Mouse (Mus musculus): ENCODE results near the gene Rps6ka3. TPM values are rescaled to one million over a fixed set of nuclear protein-coding genes. Genes with fewer than 3 reads are reported as not detected.

Rps6ka3 gene
- 6.2 and 7.1 TPM in 2 replicates for polyA plus RNA-seq (2014; fragmentation: Nextera tagmentation; extraction: Ambion mirVana)

GRCm38 (mm10) chrX:159210007-159210406 is at the start of gene Rps6ka3:
TSS of gene Rps6ka3 (plus strand) at chrX:159210307.
- no peak within 1 kb of the TSS for H3K27ac ChIP-seq (replicated peaks; ENCODE audit: low read depth, low read length)
- DNase-seq (ENCODE audit: low spot score) = no peak
- no peak within 1 kb of the TSS for H3K4me3 ChIP-seq (ENCODE audit: low read depth, low read length)
- 95% methylated on average over 4 of the region's 4 CpGs for WGBS
- no peaks in the 10 kb centered on the region for H3K36me3 ChIP-seq (ENCODE audit: control insufficient read depth, insufficient read depth, low read length)
- ATAC-seq (ENCODE audit: insufficient number of reproducible peaks, low FRiP score, low TSS enrichment, low read depth) = no peak
- no peaks in the 10 kb centered on the region for H3K4me1 ChIP-seq (ENCODE audit: control insufficient read depth, insufficient read depth, low read length)
- no peak within 1 kb of the TSS for H3K9ac ChIP-seq (ENCODE audit: low read length)
- H3K27me3 ChIP-seq (ENCODE audit: control insufficient read depth, insufficient read depth, low read length) = no peaks in the 10 kb centered on the region
- no peaks in the 10 kb centered on the region for H3K9me3 ChIP-seq (ENCODE audit: control insufficient read depth, low read length)
- H3K4me2 ChIP-seq (ENCODE audit: low read depth, severe bottlenecking) = no peak within 1 kb of the TSS

- H3K27me3 ChIP-seq (ENCODE audit: control insufficient read depth, insufficient read depth, low read length) = no peaks in the 10 kb centered on the region
- no peaks in the 10 kb centered on the region for H3K9me3 ChIP-seq (ENCODE audit: control insufficient read depth, low read length)
- H3K4me3 ChIP-seq (ENCODE audit: low read depth, low read length) = no peak overlapping the region
- no peak overlapping the region for H3K4me2 ChIP-seq (ENCODE audit: low read depth, severe bottlenecking)
- H3K36me3 ChIP-seq (ENCODE audit: control insufficient read depth, insufficient read depth, low read length) = no peaks in the 10 kb centered on the region
- no peak overlapping the region for H3K27ac ChIP-seq (replicated peaks; ENCODE audit: low read depth, low read length)
- 84% methylated on average over 2 of the region's 2 CpGs for WGBS
- no peak overlapping the region for H3K9ac ChIP-seq (ENCODE audit: low read length)
- DNase-seq (ENCODE audit: low spot score) = no peak
- no peak for ATAC-seq (ENCODE audit: insufficient number of reproducible peaks, low FRiP score, low TSS enrichment, low read depth)
- H3K4me1 ChIP-seq (ENCODE audit: control insufficient read depth, insufficient read depth, low read length) = no peaks in the 10 kb centered on the region
Measured at GRCm38 (mm10) chrX:159169200-159169599, 40.9 kb upstream of the Rps6ka3 start.

- no peaks in the 10 kb centered on the region for H3K36me3 ChIP-seq (ENCODE audit: control insufficient read depth, insufficient read depth, low read length)
- H3K27me3 ChIP-seq (ENCODE audit: control insufficient read depth, insufficient read depth, low read length) = no peaks in the 10 kb centered on the region
- no peaks in the 10 kb centered on the region for H3K4me1 ChIP-seq (ENCODE audit: control insufficient read depth, insufficient read depth, low read length)
- no peak for DNase-seq (ENCODE audit: low spot score)
- no peaks in the 10 kb centered on the region for H3K9me3 ChIP-seq (ENCODE audit: control insufficient read depth, low read length)
- ATAC-seq (ENCODE audit: insufficient number of reproducible peaks, low FRiP score, low TSS enrichment, low read depth) = no peak
- no peak overlapping the region for H3K27ac ChIP-seq (replicated peaks; ENCODE audit: low read depth, low read length)
- H3K9ac ChIP-seq (ENCODE audit: low read length) = no peak overlapping the region
- no peak overlapping the region for H3K4me3 ChIP-seq (ENCODE audit: low read depth, low read length)
- no peak overlapping the region for H3K4me2 ChIP-seq (ENCODE audit: low read depth, severe bottlenecking)
- 64% methylated on average over 2 of the region's 2 CpGs for WGBS
Measured at GRCm38 (mm10) chrX:159171579-159171978, 38.5 kb upstream of the Rps6ka3 start.

- no peaks in the 10 kb centered on the region for H3K4me1 ChIP-seq (ENCODE audit: control insufficient read depth, insufficient read depth, low read length)
- WGBS = 90% methylated on average over 4 of the region's 4 CpGs
- H3K9ac ChIP-seq (ENCODE audit: low read length) = no peak overlapping the region
- H3K27me3 ChIP-seq (ENCODE audit: control insufficient read depth, insufficient read depth, low read length) = no peaks in the 10 kb centered on the region
- no peak overlapping the region for H3K4me2 ChIP-seq (ENCODE audit: low read depth, severe bottlenecking)
- no peak overlapping the region for H3K27ac ChIP-seq (replicated peaks; ENCODE audit: low read depth, low read length)
- DNase-seq (ENCODE audit: low spot score) (no peak), ATAC-seq (ENCODE audit: insufficient number of reproducible peaks, low FRiP score, low TSS enrichment, low read depth) (no peak)
- no peaks in the 10 kb centered on the region for H3K9me3 ChIP-seq (ENCODE audit: control insufficient read depth, low read length)
- H3K36me3 ChIP-seq (ENCODE audit: control insufficient read depth, insufficient read depth, low read length) = no peaks in the 10 kb centered on the region
- no peak overlapping the region for H3K4me3 ChIP-seq (ENCODE audit: low read depth, low read length)
Measured at GRCm38 (mm10) chrX:159191581-159191980, 18.5 kb upstream of the Rps6ka3 start.

- Histone ChIP-seq H3K4me2 (ENCODE audit: low read depth, severe bottlenecking) (no peak overlapping the region), H3K9me3 (ENCODE audit: control insufficient read depth, low read length) (no peaks in the 10 kb centered on the region), H3K4me1 (ENCODE audit: control insufficient read depth, insufficient read depth, low read length) (no peaks in the 10 kb centered on the region), H3K9ac (ENCODE audit: low read length) (no peak overlapping the region), H3K27ac (replicated peaks; ENCODE audit: low read depth, low read length) (no peak overlapping the region), H3K36me3 (ENCODE audit: control insufficient read depth, insufficient read depth, low read length) (no peaks in the 10 kb centered on the region), H3K27me3 (ENCODE audit: control insufficient read depth, insufficient read depth, low read length) (no peaks in the 10 kb centered on the region), H3K4me3 (ENCODE audit: low read depth, low read length) (no peak overlapping the region)
- DNase-seq (ENCODE audit: low spot score) = no peak
- ATAC-seq (ENCODE audit: insufficient number of reproducible peaks, low FRiP score, low TSS enrichment, low read depth) = no peak
Measured at GRCm38 (mm10) chrX:159199495-159199894, 10.6 kb upstream of the Rps6ka3 start.

GRCm38 (mm10) chrX:159200101-159200500 is 10.0 kb upstream of the Rps6ka3 start:
- DNase-seq (ENCODE audit: low spot score) = no peak
- Histone ChIP-seq H3K4me1 (ENCODE audit: control insufficient read depth, insufficient read depth, low read length) (no peaks in the 10 kb centered on the region), H3K9ac (ENCODE audit: low read length) (no peak overlapping the region), H3K27ac (replicated peaks; ENCODE audit: low read depth, low read length) (no peak overlapping the region), H3K4me2 (ENCODE audit: low read depth, severe bottlenecking) (no peak overlapping the region), H3K36me3 (ENCODE audit: control insufficient read depth, insufficient read depth, low read length) (no peaks in the 10 kb centered on the region), H3K4me3 (ENCODE audit: low read depth, low read length) (no peak overlapping the region), H3K27me3 (ENCODE audit: control insufficient read depth, insufficient read depth, low read length) (no peaks in the 10 kb centered on the region), H3K9me3 (ENCODE audit: control insufficient read depth, low read length) (no peaks in the 10 kb centered on the region)
- 75% methylated on average over 5 of the region's 5 CpGs for WGBS
- no peak for ATAC-seq (ENCODE audit: insufficient number of reproducible peaks, low FRiP score, low TSS enrichment, low read depth)

- ATAC-seq (ENCODE audit: insufficient number of reproducible peaks, low FRiP score, low TSS enrichment, low read depth) (no peak), DNase-seq (ENCODE audit: low spot score) (no peak)
- H3K4me1 ChIP-seq (ENCODE audit: control insufficient read depth, insufficient read depth, low read length) = no peaks in the 10 kb centered on the region
- H3K36me3 ChIP-seq (ENCODE audit: control insufficient read depth, insufficient read depth, low read length) = no peaks in the 10 kb centered on the region
- WGBS = 72% methylated on average over 5 of the region's 5 CpGs
- no peak overlapping the region for H3K27ac ChIP-seq (replicated peaks; ENCODE audit: low read depth, low read length)
- no peaks in the 10 kb centered on the region for H3K27me3 ChIP-seq (ENCODE audit: control insufficient read depth, insufficient read depth, low read length)
- H3K9me3 ChIP-seq (ENCODE audit: control insufficient read depth, low read length) = no peaks in the 10 kb centered on the region
- no peak overlapping the region for H3K4me3 ChIP-seq (ENCODE audit: low read depth, low read length)
- H3K9ac ChIP-seq (ENCODE audit: low read length) = no peak overlapping the region
- no peak overlapping the region for H3K4me2 ChIP-seq (ENCODE audit: low read depth, severe bottlenecking)
Measured at GRCm38 (mm10) chrX:159210892-159211583, 931 bp downstream of the Rps6ka3 start.

GRCm38 (mm10) chrX:159215253-159215652 is 5.1 kb downstream of the Rps6ka3 start:
- ATAC-seq (ENCODE audit: insufficient number of reproducible peaks, low FRiP score, low TSS enrichment, low read depth) = no peak
- Histone ChIP-seq H3K4me2 (ENCODE audit: low read depth, severe bottlenecking) (no peak overlapping the region), H3K4me1 (ENCODE audit: control insufficient read depth, insufficient read depth, low read length) (no peaks in the 10 kb centered on the region), H3K36me3 (ENCODE audit: control insufficient read depth, insufficient read depth, low read length) (no peaks in the 10 kb centered on the region), H3K4me3 (ENCODE audit: low read depth, low read length) (no peak overlapping the region), H3K9me3 (ENCODE audit: control insufficient read depth, low read length) (no peaks in the 10 kb centered on the region), H3K27ac (replicated peaks; ENCODE audit: low read depth, low read length) (no peak overlapping the region), H3K27me3 (ENCODE audit: control insufficient read depth, insufficient read depth, low read length) (no peaks in the 10 kb centered on the region), H3K9ac (ENCODE audit: low read length) (no peak overlapping the region)
- no peak for DNase-seq (ENCODE audit: low spot score)
- 33% methylated on average over 3 of the region's 3 CpGs for WGBS

- Histone ChIP-seq H3K36me3 (ENCODE audit: control insufficient read depth, insufficient read depth, low read length) (no peaks in the 10 kb centered on the region), H3K4me1 (ENCODE audit: control insufficient read depth, insufficient read depth, low read length) (no peaks in the 10 kb centered on the region), H3K4me2 (ENCODE audit: low read depth, severe bottlenecking) (no peak overlapping the region), H3K9ac (ENCODE audit: low read length) (no peak overlapping the region), H3K27me3 (ENCODE audit: control insufficient read depth, insufficient read depth, low read length) (no peaks in the 10 kb centered on the region), H3K9me3 (ENCODE audit: control insufficient read depth, low read length) (no peaks in the 10 kb centered on the region), H3K4me3 (ENCODE audit: low read depth, low read length) (no peak overlapping the region), H3K27ac (replicated peaks; ENCODE audit: low read depth, low read length) (no peak overlapping the region)
- ATAC-seq (ENCODE audit: insufficient number of reproducible peaks, low FRiP score, low TSS enrichment, low read depth) (no peak), DNase-seq (ENCODE audit: low spot score) (no peak)
- 70% methylated on average over 3 of the region's 3 CpGs for WGBS
Measured at GRCm38 (mm10) chrX:159222474-159222873, 12.4 kb downstream of the Rps6ka3 start.
